In the genomic region with DNA sequence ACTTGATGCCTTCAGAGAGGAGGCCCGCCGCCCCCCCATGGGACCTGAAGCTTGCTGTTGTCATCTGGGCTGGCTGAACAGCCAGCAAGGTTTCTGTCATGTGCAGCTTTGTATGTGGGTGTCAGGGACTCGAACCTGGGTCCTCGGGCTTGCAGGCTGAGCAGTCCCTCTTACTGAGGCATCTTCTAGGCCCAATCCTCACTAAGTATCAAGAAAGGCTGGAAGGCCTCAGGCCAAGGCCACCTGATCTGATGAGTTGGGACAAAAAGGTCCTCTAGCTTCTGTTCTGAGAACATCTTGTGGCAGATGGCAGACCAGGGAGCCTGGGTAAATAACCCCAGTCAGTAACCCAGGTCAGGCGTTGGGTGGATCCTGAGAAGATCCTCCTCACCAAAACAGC, we compare ENCODE assay signal across 34 mouse cellular contexts. TPM values are rescaled to one million over a fixed set of nuclear protein-coding genes. Genes with fewer than 3 reads are reported as not detected.
A peak's percentile ranks its signal among the peaks of the same experiment; 100 is the strongest.
DNase-seq lines count a peak whose midpoint lies in the region; ATAC-seq and TF ChIP-seq lines count a peak whose summit lies in the region.
"Had no signal": no experiment of that assay in that cellular context is flagged by ENCODE, and none has a peak within 500 bp of the region (broad histone marks: within the 10 kb centered on the region; RNA-seq: fewer than 3 reads in every experiment).

No protein-coding gene starts in this region.

- H3K9ac ChIP-seq in embryonic facial prominence, embryonic 13.5 days: no peak overlapping the region
- no peak overlapping the region for H3K9ac ChIP-seq in liver, embryonic 11.5 days (ENCODE audit: low read depth, low read length)
- no peak overlapping the region for H3K9ac ChIP-seq in liver, embryonic 15.5 days
- H3K9ac ChIP-seq: heart, embryonic 15.5 days; hindbrain, embryonic 12.5 days; neural tube, embryonic 13.5 days had no signal

- no peak for DNase-seq in embryonic facial prominence, embryonic 10.5 days (ENCODE audit: low spot score)
- no peak for DNase-seq in liver, embryonic 11.5 days (ENCODE audit: low spot score)
- DNase-seq in liver (no peak), G1E (ENCODE audit: low spot score) (no peak)
- DNase-seq in thymus, adult 18-20 months: no peak
- DNase-seq: cerebellum, adult 18-20 months; gastrocnemius, postnatal 14 days; kidney, adult 9 months; kidney, postnatal 14 days; lung, adult 18-20 months; lung, postnatal 10 days; thymus, postnatal 36 days had no signal

- peaks cover 40% of the 10 kb centered on the region for H3K4me1 ChIP-seq in embryonic facial prominence, embryonic 13.5 days
- H3K4me1 ChIP-seq in embryonic facial prominence, embryonic 10.5 days: peaks cover 53% of the 10 kb centered on the region
- peaks cover 50% of the 10 kb centered on the region for H3K4me1 ChIP-seq in liver, embryonic 11.5 days (replicated peaks; ENCODE audit: control insufficient read depth, insufficient read depth, low read length)
- H3K4me1 ChIP-seq in G1E (ENCODE audit: insufficient read depth, low read depth, low read length): peaks cover 79% of the 10 kb centered on the region
- peaks cover 69% of the 10 kb centered on the region for H3K4me1 ChIP-seq in liver, embryonic 15.5 days (replicated peaks)

- 91% methylated on average over 5 of the region's 5 CpGs for WGBS in embryonic facial prominence, embryonic 13.5 days
- 93% methylated on average over 5 of the region's 5 CpGs for WGBS in embryonic facial prominence, embryonic 10.5 days
- WGBS in liver, embryonic 11.5 days: 79% methylated on average over 5 of the region's 5 CpGs
- 56% methylated on average over 5 of the region's 5 CpGs for WGBS in liver, embryonic 15.5 days (ENCODE audit: insufficient replicate concordance)

- peaks cover 57% of the 10 kb centered on the region for H3K36me3 ChIP-seq in embryonic facial prominence, embryonic 13.5 days
- peaks cover 78% of the 10 kb centered on the region for H3K36me3 ChIP-seq in embryonic facial prominence, embryonic 10.5 days (replicated peaks)
- H3K36me3 ChIP-seq in liver, embryonic 11.5 days (ENCODE audit: control insufficient read depth, insufficient read depth, low read length): peaks cover 7% of the 10 kb centered on the region
- H3K36me3 ChIP-seq in G1E (replicated peaks): peaks cover 29% of the 10 kb centered on the region
- peaks cover 17% of the 10 kb centered on the region for H3K36me3 ChIP-seq in liver, embryonic 15.5 days (replicated peaks)

- no peaks in the 10 kb centered on the region for H3K27me3 ChIP-seq in embryonic facial prominence, embryonic 13.5 days
- no peaks in the 10 kb centered on the region for H3K27me3 ChIP-seq in embryonic facial prominence, embryonic 10.5 days (replicated peaks; ENCODE audit: low read depth, poor library complexity, severe bottlenecking)
- no peaks in the 10 kb centered on the region for H3K27me3 ChIP-seq in liver, embryonic 11.5 days (replicated peaks; ENCODE audit: control insufficient read depth, insufficient read depth, low read length)
- no peaks in the 10 kb centered on the region for H3K27me3 ChIP-seq in G1E (ENCODE audit: insufficient read depth, low read length)
- H3K27me3 ChIP-seq in liver, embryonic 15.5 days: no peaks in the 10 kb centered on the region
- H3K27me3 ChIP-seq: heart, embryonic 15.5 days; hindbrain, embryonic 12.5 days; neural tube, embryonic 13.5 days had no signal

- H3K9me3 ChIP-seq in embryonic facial prominence, embryonic 13.5 days: no peaks in the 10 kb centered on the region
- no peaks in the 10 kb centered on the region for H3K9me3 ChIP-seq in embryonic facial prominence, embryonic 10.5 days
- no peaks in the 10 kb centered on the region for H3K9me3 ChIP-seq in liver, embryonic 11.5 days (ENCODE audit: control insufficient read depth, low read length)
- H3K9me3 ChIP-seq in G1E (replicated peaks): peaks cover 6% of the 10 kb centered on the region
- H3K9me3 ChIP-seq in liver, embryonic 15.5 days (replicated peaks): no peaks in the 10 kb centered on the region
- H3K9me3 ChIP-seq: heart, embryonic 10.5 days; heart, embryonic 15.5 days; hindbrain, embryonic 12.5 days; midbrain, embryonic 10.5 days; neural tube, embryonic 13.5 days had no signal

- 0 out of 2 replicates have a peak overlapping the region, but pooled peaks have one; percentile 16 for H3K27ac ChIP-seq in embryonic facial prominence, embryonic 13.5 days
- no peak overlapping the region for H3K27ac ChIP-seq in embryonic facial prominence, embryonic 10.5 days (replicated peaks)
- peak overlapping the region; percentile 0; the same call in 1 of the 2 replicates for H3K27ac ChIP-seq in liver, embryonic 11.5 days (ENCODE audit: low read depth, low read length)
- H3K27ac ChIP-seq in liver, embryonic 15.5 days (replicated peaks): peak overlapping the region; percentile 51; the same call in 1 of the 2 replicates
- H3K27ac ChIP-seq: hindbrain, embryonic 12.5 days; macrophage; neural tube, embryonic 13.5 days had no signal

- ATAC-seq in embryonic facial prominence, embryonic 13.5 days (ENCODE audit: insufficient number of reproducible peaks, insufficient read depth, low FRiP score, low TSS enrichment, low read depth): no peak
- ATAC-seq in liver, embryonic 11.5 days (replicated peaks; ENCODE audit: low FRiP score): no peak
- ATAC-seq in G1E (ENCODE audit: extremely low read depth, insufficient number of reproducible peaks, low FRiP score, poor library complexity, severe bottlenecking): no peak
- no peak for ATAC-seq in liver, embryonic 15.5 days (ENCODE audit: insufficient read depth)
- ATAC-seq: forebrain, embryonic 14.5 days; intestine, postnatal 0 days; midbrain, embryonic 16.5 days had no signal

- no peak overlapping the region for H3K4me2 ChIP-seq in embryonic facial prominence, embryonic 13.5 days
- no peak overlapping the region for H3K4me2 ChIP-seq in liver, embryonic 11.5 days
- no peak overlapping the region for H3K4me2 ChIP-seq in liver, embryonic 15.5 days
- H3K4me2 ChIP-seq: heart, embryonic 15.5 days; hindbrain, embryonic 12.5 days; neural tube, embryonic 13.5 days had no signal

- no peak overlapping the region for H3K4me3 ChIP-seq in embryonic facial prominence, embryonic 13.5 days
- no peak overlapping the region for H3K4me3 ChIP-seq in embryonic facial prominence, embryonic 10.5 days
- no peak overlapping the region for H3K4me3 ChIP-seq in liver, embryonic 11.5 days (ENCODE audit: low read depth, low read length)
- peak overlapping the region; percentile 13; the same call in 1 of the 2 replicates for H3K4me3 ChIP-seq in G1E (ENCODE audit: low read depth, low read length)
- H3K4me3 ChIP-seq in liver, embryonic 15.5 days (replicated peaks): no peak overlapping the region
- H3K4me3 ChIP-seq: heart, embryonic 10.5 days; heart, embryonic 15.5 days; hindbrain, embryonic 12.5 days; midbrain, embryonic 10.5 days; myocyte; neural tube, embryonic 13.5 days had no signal

- TF ChIP-seq CTCF in G1E (IDR thresholded peaks at IDR 0.05; ENCODE audit: low read depth, low read length): no peak

RNA-seq across cellular contexts. Expression of a gene that starts 13.4 kb away (rescaled TPM):
- 103 TPM in 2 replicates for polyA plus RNA-seq in embryonic facial prominence, embryonic 13.5 days (2015; fragmentation: Nextera tagmentation; extraction: Ambion mirVana)
- polyA plus RNA-seq in embryonic facial prominence, embryonic 10.5 days (2016; fragmentation: Nextera tagmentation; extraction: Ambion mirVana): 108 TPM in 2 replicates
- polyA plus RNA-seq in liver, embryonic 11.5 days (2014; fragmentation: Nextera tagmentation; extraction: Ambion mirVana): 70.3 and 75.6 TPM in 2 replicates
- total RNA-seq in G1E (2014; fragmentation: Nextera tagmentation): 10.8 and 12.0 TPM in 2 replicates
- total RNA-seq in G1E (2017): 1.9 and 2.0 TPM in 2 replicates
- polyA plus RNA-seq in G1E (2012): 0.45 and 0.94 TPM in 2 replicates
- 21.3 and 21.4 TPM in 2 replicates for polyA plus RNA-seq in liver, embryonic 15.5 days (2015; fragmentation: Nextera tagmentation; extraction: Ambion mirVana)

RNA-seq across cellular contexts. Expression of a gene that starts 34.5 kb away (rescaled TPM):
- polyA plus RNA-seq in embryonic facial prominence, embryonic 13.5 days (2015; fragmentation: Nextera tagmentation; extraction: Ambion mirVana): 49.6 and 49.8 TPM in 2 replicates
- 36.7 and 38.1 TPM in 2 replicates for polyA plus RNA-seq in embryonic facial prominence, embryonic 10.5 days (2016; fragmentation: Nextera tagmentation; extraction: Ambion mirVana)
- polyA plus RNA-seq in liver, embryonic 11.5 days (2014; fragmentation: Nextera tagmentation; extraction: Ambion mirVana): 37.5 and 46.1 TPM in 2 replicates
- total RNA-seq in G1E (2014; fragmentation: Nextera tagmentation): 213 and 227 TPM in 2 replicates
- 101 and 104 TPM in 2 replicates for total RNA-seq in G1E (2017)
- polyA plus RNA-seq in G1E (2012): 201 and 245 TPM in 2 replicates
- 16.3 and 16.5 TPM in 2 replicates for polyA plus RNA-seq in liver, embryonic 15.5 days (2015; fragmentation: Nextera tagmentation; extraction: Ambion mirVana)

RNA-seq across cellular contexts. Expression of a gene that starts 35.3 kb away (rescaled TPM):
- 45.9 and 47.0 TPM in 2 replicates for polyA plus RNA-seq in embryonic facial prominence, embryonic 13.5 days (2015; fragmentation: Nextera tagmentation; extraction: Ambion mirVana)
- polyA plus RNA-seq in embryonic facial prominence, embryonic 10.5 days (2016; fragmentation: Nextera tagmentation; extraction: Ambion mirVana): 44.4 and 48.1 TPM in 2 replicates
- 81.2 and 96.5 TPM in 2 replicates for polyA plus RNA-seq in liver, embryonic 11.5 days (2014; fragmentation: Nextera tagmentation; extraction: Ambion mirVana)
- total RNA-seq in G1E (2014; fragmentation: Nextera tagmentation) (779 and 780 TPM in 2 replicates), G1E (2017) (554 and 576 TPM in 2 replicates)
- polyA plus RNA-seq in G1E (2012): 737 and 869 TPM in 2 replicates
- 41.0 and 42.8 TPM in 2 replicates for polyA plus RNA-seq in liver, embryonic 15.5 days (2015; fragmentation: Nextera tagmentation; extraction: Ambion mirVana)

RNA-seq across cellular contexts. Expression of a gene that starts 43.6 kb away (rescaled TPM):
- 0.45 TPM in 1 of 2 replicates, not detected in the other for polyA plus RNA-seq in embryonic facial prominence, embryonic 13.5 days (2015; fragmentation: Nextera tagmentation; extraction: Ambion mirVana)
- polyA plus RNA-seq in embryonic facial prominence, embryonic 10.5 days (2016; fragmentation: Nextera tagmentation; extraction: Ambion mirVana): not detected in 2 replicates
- polyA plus RNA-seq in liver, embryonic 11.5 days (2014; fragmentation: Nextera tagmentation; extraction: Ambion mirVana): not detected in 2 replicates
- total RNA-seq in G1E (2014; fragmentation: Nextera tagmentation): not detected in 2 replicates
- not detected in 2 replicates for total RNA-seq in G1E (2017)
- polyA plus RNA-seq in G1E (2012): not detected in 2 replicates
- polyA plus RNA-seq in liver, embryonic 15.5 days (2015; fragmentation: Nextera tagmentation; extraction: Ambion mirVana): not detected in 2 replicates
- total RNA-seq: adrenal gland, postnatal 14 days; gastrocnemius, postnatal 14 days; heart, postnatal 25 days; layer of hippocampus, adult 18-20 months; layer of hippocampus, postnatal 25 days; left cerebral cortex, adult 8-10 months; left cerebral cortex, postnatal 36 days had no signal
- polyA plus RNA-seq: embryonic facial prominence, embryonic 11.5 days; forebrain, embryonic 14.5 days; heart, embryonic 10.5 days; heart, embryonic 15.5 days; hindbrain, embryonic 12.5 days; intestine, postnatal 0 days; limb, embryonic 14.5 days; macrophage; midbrain, embryonic 10.5 days; midbrain, embryonic 16.5 days; myocyte; neural tube, embryonic 13.5 days had no signal

RNA-seq across cellular contexts. Expression of a gene that starts 48.7 kb away (rescaled TPM):
- polyA plus RNA-seq in embryonic facial prominence, embryonic 13.5 days (2015; fragmentation: Nextera tagmentation; extraction: Ambion mirVana): 0.51 and 0.56 TPM in 2 replicates
- 0.08 and 0.12 TPM in 2 replicates for polyA plus RNA-seq in embryonic facial prominence, embryonic 10.5 days (2016; fragmentation: Nextera tagmentation; extraction: Ambion mirVana)
- polyA plus RNA-seq in liver, embryonic 11.5 days (2014; fragmentation: Nextera tagmentation; extraction: Ambion mirVana): 0.12 TPM in 1 of 2 replicates, not detected in the other
- not detected in 2 replicates for total RNA-seq in G1E (2014; fragmentation: Nextera tagmentation)
- 0.06 and 0.22 TPM in 2 replicates for total RNA-seq in G1E (2017)
- not detected in 2 replicates for polyA plus RNA-seq in G1E (2012)
- polyA plus RNA-seq in liver, embryonic 15.5 days (2015; fragmentation: Nextera tagmentation; extraction: Ambion mirVana): not detected in 2 replicates
- total RNA-seq: adrenal gland, postnatal 14 days; gastrocnemius, postnatal 14 days; granulocyte monocyte progenitor cell, adult 5-6 weeks; heart, postnatal 25 days had no signal
- polyA plus RNA-seq: heart, embryonic 10.5 days; heart, embryonic 15.5 days; macrophage; testis, adult 2 months had no signal

Comparison
In these comparisons a context has a peak if more than half of its experiments do, and no peak if none do; other contexts are left out.
1. RNA of a gene that starts 13.4 kb away (polyA plus RNA-seq): 108 TPM in embryonic facial prominence, embryonic 10.5 days, 103 TPM in embryonic facial prominence, embryonic 13.5 days, 70.3 to 75.6 TPM in liver, embryonic 11.5 days and 21.3 to 21.4 TPM in liver, embryonic 15.5 days; 0.45 to 0.94 TPM in G1E; every median in the first group is over 10 times any median in the second.